Mouse (Mus musculus) layer of hippocampus, adult 9-11 months (tissue): Measurements from ENCODE around the gene Kcnip4.

Source experiments
- DNase-seq: peaks from one replicate; pipeline ENCODE4 v3.0.0; 2022

Kcnip4 gene

GRCm38 (mm10) chr5:49350126-49350909 lies 174.4 kb downstream of the Kcnip4 start:
- DNase-seq: no peak

- DNase-seq: no peak
Measured at GRCm38 (mm10) chr5:49349541-49349940, 175.2 kb downstream of the Kcnip4 start.

DNA sequence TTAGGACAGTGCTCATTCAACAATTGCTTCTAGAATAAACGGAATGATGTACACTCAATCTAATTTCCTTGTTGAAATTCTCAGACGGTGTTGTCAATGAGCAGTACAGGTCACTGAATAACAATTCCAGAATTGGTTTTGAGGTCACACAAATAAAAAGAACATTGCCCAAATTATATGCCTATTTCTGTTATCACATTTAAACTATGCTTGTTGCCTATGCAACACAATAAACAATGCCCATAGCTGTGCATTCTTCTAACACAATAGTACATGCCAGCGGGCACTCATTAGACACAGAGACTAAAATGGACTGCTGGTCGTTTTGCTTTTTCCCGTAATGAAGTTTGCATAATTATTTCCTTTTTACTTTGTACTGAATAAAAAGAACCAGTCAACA lies 176.2 kb downstream of the Kcnip4 start:
- DNase-seq: no peak

- no peak for DNase-seq
Measured at GRCm38 (mm10) chr5:49344606-49345005, 180.1 kb downstream of the Kcnip4 start.

- DNase-seq: peak; percentile 29
Measured at GRCm38 (mm10) chr5:49337164-49337563, 187.5 kb downstream of the Kcnip4 start.

DNA sequence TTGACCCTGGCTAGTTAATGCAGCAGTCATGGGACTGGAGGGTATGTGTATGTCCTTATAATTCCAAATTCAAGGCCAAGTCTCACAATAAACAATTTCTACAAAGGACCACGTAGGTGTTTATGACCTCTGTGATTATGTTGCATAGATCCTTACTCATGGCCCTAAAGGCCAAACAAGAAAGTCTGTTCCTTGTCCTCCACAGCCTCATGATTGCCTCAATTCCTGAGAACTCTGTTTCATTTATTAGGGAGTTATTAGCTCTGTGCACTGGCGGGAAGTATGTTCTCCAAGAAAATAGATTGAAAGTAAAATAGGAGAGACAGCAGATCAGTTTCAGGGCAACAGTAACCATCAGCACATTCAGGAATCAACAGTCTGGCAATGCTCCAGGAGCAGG lies 191.6 kb downstream of the Kcnip4 start:
- DNase-seq: no peak

DNA sequence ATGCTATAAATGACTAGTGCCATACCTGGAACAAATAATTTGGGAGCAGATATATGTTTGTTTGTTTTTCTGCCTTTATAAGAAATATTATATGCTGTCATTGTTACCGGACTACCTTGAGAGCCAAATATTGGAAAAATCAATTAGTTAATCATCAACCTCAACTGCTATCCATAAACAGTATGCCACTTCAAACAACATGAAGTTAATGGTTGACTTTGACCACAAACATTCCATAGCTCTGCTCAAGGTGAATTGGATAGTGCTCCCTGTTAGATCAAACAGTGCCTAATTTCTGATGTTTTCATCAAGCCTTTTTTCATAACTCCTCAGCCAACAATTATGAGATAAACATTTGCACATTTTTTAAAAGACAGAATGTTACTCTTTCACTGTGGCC lies 195.7 kb downstream of the Kcnip4 start:
- no peak for DNase-seq

DNA sequence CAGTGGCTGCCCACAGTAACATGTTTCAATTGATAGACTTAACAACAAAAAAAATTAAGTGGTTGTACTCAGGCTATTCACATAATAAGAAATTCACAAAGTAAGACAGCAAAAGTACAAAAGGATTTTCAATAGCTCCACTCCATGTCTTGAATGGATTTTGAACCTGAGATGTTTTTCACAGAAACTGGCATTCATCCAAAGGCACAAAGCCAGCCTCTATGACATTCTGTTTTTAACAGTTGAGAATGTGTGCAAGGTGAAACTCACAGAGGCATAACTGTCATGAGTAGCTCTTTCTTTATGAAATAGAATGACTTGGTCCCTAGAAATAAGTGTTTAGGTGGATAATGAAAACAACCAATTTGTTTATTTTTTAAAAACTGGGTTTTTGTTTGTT lies 206.0 kb downstream of the Kcnip4 start:
- no peak for DNase-seq

DNA sequence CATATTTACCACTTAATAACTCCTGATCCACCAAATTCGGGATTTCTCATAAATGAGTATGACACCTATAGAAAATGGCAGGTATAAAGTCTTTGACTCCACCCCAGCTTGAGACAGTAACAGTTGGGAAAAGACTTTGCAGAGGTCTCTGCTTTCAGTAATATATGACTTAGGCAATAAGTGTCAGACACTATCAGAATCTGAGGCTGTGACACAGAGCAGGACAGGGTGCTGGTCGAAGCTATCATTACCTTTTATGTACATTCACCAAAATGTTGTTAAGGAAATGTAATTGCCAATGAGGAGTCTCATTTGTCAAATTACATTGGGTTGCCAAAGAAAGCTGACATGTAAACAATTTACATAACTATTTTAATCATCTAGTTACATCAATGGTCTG lies 206.8 kb downstream of the Kcnip4 start:
- no peak for DNase-seq

GRCm38 (mm10) chr5:49306796-49307195 lies 217.9 kb downstream of the Kcnip4 start:
- DNase-seq: peak; percentile 35

DNA sequence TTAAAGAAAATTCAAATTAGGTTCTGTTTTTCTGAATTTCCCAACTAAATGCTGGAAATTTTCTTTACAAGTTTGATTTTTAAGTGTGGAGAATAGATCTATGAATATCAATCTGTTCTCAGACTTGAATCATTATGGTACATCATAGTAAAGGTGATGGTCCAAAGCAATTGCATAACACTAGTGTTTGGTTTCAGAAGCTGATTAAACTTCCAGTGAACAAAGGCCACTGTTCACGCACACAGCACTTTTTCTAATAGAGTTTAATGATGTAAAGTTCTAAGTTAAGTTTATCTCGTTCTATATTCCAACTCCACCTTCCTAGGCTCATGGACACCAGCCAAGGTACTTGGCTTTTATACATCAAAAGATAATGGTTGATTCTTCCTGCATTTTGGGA lies 219.4 kb downstream of the Kcnip4 start:
- DNase-seq: no peak

GRCm38 (mm10) chr5:49298654-49299053 lies 226.1 kb downstream of the Kcnip4 start:
- DNase-seq: no peak

GRCm38 (mm10) chr5:49292421-49292820 lies 232.3 kb downstream of the Kcnip4 start:
- no peak for DNase-seq

GRCm38 (mm10) chr5:49291801-49292200 lies 232.9 kb downstream of the Kcnip4 start:
- DNase-seq: peak; percentile 28

DNA sequence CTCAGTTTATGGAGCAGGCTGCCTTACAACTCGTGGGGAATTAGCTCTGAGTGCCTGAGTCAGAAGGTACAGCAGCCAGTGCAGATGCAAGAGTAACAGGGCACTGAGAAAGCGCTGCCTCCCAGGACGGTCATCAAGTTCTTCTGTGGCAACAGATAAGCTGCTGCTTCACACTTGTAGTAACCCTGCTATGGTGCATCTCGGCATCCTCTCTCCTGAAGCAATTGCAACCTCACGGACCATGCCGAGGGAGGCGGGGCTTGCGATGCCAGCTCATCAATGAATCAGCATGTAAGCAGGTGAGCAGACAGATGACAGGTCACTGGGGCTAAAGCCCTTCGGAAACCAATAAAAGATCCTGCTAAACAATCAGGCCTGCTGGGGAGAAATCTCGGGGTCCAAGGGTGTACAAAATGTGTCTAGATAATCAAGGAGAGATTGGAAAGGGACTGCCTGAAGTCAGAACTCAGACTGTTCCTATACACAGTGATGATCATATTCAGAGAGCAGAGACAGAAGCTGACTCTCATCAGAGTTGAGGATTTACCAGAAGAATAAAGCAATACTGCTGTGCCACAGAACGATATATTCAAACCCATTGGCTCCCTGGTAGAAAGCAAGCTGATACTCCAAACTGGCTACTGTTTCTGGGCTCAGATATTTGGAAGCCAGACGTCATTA lies 239.1 kb downstream of the Kcnip4 start:
- DNase-seq: no peak

- DNase-seq: no peak
Measured at GRCm38 (mm10) chr5:49284776-49285175, 239.9 kb downstream of the Kcnip4 start.

GRCm38 (mm10) chr5:49283403-49283802 lies 241.3 kb downstream of the Kcnip4 start:
- DNase-seq: no peak

GRCm38 (mm10) chr5:49271864-49272263 lies 252.8 kb downstream of the Kcnip4 start:
- no peak for DNase-seq

DNA sequence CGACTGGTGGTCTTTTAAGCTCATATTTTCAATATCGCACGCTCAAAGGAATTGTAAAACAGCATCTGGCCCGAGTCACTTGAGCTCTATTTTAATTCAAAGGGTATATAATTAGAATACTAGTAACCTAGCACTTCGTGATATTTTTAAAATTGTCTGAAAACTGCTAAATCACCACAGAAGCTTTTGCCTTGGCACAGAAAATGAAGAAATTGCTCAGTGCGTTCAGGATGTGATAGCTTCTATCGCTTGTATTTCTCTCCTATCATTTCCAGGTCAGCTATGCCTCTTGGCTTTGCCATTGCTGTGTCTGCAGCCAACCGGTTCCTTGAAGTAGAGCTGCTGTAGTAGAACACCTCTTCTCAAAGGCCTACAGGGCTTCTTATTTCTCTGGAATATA lies 255.9 kb downstream of the Kcnip4 start:
- no peak for DNase-seq

- DNase-seq: no peak
Measured at GRCm38 (mm10) chr5:49259356-49259755, 265.4 kb downstream of the Kcnip4 start.

DNA sequence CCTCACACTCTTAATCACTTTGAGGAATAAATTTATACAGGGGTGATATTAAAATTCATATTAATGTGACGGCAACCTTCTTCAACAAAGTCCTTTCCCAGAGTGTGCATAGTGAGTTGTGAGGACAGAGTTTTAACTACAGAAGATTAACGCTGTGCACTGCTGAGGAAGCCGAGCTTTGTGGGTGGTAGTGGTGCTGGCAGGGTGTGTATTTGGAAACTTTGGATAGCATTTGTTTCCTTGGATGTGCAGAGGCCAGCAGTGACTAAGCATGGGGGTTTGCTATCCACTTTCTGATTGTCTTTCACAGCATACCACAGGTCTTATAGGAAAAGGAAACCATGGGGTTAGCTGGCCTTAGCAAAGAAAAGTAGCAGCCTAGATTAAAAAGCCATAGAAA lies 267.9 kb downstream of the Kcnip4 start:
- DNase-seq: no peak

- peak; percentile 34 for DNase-seq
Measured at GRCm38 (mm10) chr5:49255983-49256382, 268.7 kb downstream of the Kcnip4 start.

DNA sequence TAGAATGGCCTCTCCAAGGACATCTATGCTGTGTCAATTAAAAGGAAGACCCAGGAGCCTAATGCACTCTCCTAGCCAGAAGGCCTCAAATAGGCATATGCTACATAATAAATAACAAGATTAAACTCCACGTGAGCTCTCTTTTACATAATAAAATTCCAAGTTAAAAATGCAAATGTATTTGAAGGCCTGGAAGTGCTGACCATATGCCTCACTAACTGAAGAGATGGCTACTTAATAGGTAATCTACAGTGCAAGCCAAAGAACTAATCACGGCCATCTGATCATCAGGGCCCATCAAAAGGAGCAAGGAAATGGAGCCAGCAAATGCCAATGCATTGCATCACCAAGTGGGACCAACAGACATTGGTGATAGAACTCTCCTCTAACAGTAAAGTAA lies 277.6 kb downstream of the Kcnip4 start:
- no peak for DNase-seq

- DNase-seq: no peak
Measured at GRCm38 (mm10) chr5:49244414-49244813, 280.3 kb downstream of the Kcnip4 start.

- no peak for DNase-seq
Measured at GRCm38 (mm10) chr5:49241708-49242107, 283.0 kb downstream of the Kcnip4 start.
